Mouse (Mus musculus): Measurements from ENCODE around the gene Itprid1.

Itprid1 gene

DNA sequence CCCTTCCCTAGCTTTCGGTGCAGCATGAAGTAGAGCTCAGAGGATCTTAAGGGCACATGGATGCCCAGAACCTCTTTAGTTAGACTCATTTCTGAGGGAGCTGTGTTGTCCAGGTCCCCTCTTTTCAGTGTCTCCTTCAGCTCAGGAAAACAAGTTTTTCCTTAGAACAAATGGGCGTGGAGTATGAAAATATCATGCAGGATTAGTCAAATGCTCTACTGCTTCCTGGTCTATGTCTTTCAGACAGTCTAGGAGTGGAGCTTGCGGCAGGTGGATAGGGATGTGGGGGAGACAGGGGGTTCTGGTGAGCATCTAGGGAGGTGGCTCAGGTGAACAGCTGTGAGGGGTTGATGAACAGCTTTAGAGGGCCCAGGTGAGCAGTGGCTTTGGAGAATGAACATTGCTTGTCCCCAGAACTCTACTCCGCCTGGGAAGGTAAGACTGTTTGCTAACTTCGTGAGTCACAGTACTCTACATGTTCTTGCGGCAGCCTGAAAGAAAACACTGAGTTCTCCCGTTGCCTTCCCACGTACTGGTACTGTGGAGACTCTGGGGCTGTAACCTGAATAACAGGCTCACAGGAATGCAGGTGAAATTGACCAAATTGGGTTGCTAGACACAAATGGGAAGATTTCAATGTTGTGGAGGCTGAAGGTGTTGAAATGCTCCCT is at the start of gene Itprid1:
Gene Itprid1, plus strand, starts transcription at position 246 of the 671 bp plus-strand sequence.
- DNase-seq (ENCODE audit: low spot score in 2 of 2) = no peak

DNA sequence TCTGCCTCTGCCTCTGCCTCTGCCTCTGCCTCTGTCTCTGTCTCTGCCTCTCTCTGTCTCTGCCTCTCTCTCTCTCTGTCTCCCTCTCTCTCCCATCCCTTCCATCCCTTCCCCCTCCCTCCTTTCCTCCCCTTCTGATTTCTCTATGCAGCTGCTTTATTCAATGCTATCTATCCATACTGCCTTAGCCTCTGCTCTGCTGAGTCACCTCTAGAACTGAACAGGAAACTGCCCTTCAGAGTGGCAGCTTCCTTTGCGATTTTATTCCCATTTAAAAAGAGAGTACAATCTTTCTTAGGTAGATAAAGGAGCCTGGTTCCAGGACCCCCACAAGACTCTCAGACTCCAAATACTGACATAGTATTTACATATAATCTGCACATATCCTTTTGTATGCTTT is 47.1 kb upstream of the Itprid1 start:
- DNase-seq (ENCODE audit: low spot score in 2 of 2) = no peak

DNA sequence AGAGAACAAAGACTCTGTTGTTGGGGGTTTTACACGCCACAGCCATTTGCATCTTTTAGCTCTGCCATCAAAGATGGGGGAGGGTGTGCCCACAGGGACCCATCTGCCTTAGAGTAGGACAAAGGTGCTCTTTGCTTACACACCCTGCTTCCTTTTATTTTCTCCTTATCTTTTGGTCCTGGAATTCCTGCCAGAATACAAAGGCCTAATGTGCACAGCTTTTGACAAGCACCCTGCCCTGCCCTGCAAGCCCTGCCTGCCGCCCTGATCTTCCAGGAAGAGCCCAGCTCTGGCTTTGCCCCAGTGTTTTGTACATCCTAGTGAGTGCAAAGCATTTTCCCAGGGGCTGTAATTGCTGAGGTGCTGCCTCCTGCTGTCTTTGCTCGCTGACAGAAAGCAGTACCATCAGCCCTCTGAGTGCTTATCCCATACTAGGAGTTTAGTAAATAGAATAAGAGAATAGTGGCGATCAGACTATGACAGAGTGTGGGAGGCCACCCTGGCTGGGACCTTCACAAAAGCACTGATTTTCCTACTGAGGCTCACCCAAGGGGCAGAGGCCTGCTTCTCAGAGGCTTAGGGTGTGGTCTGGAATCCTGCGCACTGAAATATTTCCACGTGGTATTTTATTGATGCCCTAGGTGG is 44.7 kb upstream of the Itprid1 start:
- DNase-seq (ENCODE audit: low spot score in 2 of 2) = no peak

GRCm38 (mm10) chr6:55792536-55792935 is 44.2 kb upstream of the Itprid1 start:
- DNase-seq (ENCODE audit: low spot score in 2 of 2) = peak in 1 of 2 experiments; percentile 76

DNA sequence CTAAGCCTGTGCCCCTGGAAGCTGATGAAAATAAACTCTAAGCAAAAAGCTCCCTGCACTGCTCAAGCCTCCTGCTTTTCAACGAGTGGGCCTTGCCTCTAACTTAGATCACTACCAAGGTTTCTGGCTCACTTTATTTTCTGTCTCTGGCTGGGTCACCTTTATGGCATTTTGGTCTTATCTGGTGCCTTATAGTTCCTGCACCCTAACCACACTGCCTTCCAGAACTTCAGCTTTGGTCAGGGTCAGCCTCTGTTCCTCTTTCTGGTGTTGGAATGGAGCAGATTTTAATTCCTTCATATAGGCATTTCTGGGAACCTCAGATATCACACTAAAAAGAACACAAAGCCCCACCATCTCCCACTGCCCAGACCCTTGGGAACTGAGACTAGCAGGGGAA is 34.0 kb upstream of the Itprid1 start:
- DNase-seq (ENCODE audit: low spot score in 2 of 2) = no peak

DNA sequence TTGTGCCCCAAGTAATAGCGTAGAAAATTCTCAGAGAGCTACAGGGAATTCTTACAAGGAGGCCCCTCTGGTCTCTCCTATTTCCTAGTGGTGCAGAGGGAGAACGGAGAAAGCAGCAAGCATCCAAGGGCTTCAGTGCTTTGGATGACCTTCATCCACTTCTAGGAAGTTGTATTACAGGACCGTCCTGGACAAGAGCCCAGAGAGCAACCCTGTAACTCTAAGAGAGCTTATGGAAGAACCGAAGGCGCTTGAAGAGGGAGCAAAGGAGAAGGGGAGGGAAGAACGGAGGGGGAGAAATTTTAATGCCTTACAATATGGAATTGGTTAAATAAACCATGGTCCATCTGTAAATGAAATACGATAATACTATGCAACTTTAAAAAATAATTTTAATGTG is 33.3 kb upstream of the Itprid1 start:
- DNase-seq (ENCODE audit: low spot score in 2 of 2) = no peak

GRCm38 (mm10) chr6:55803991-55804680 is 32.6 kb upstream of the Itprid1 start:
- peak in 1 of 2 experiments; percentile 79 for DNase-seq (ENCODE audit: low spot score in 2 of 2)

DNA sequence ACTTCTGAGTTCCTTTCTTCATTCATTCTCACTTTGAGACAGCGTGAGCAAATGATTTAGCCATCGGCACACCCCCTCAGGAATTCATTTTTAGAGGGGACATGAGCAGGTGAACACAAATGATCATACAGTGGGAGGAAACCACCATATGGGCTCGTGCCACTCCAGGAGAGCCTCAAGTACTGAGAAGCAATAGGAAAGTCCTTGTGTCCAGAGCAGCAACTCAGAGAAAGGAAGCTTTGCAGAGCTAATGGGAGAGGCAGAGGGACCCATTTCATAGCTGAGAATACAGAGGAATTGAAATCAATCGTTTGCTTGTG is 32.1 kb upstream of the Itprid1 start:
- no peak for DNase-seq (ENCODE audit: low spot score in 2 of 2)

GRCm38 (mm10) chr6:55805291-55806137 is 31.2 kb upstream of the Itprid1 start:
- DNase-seq (ENCODE audit: low spot score in 2 of 2) = peak; percentile 55 to 78

GRCm38 (mm10) chr6:55806537-55806936 is 30.2 kb upstream of the Itprid1 start:
- DNase-seq (ENCODE audit: low spot score in 2 of 2) = peak in 1 of 2 experiments; percentile 61

DNA sequence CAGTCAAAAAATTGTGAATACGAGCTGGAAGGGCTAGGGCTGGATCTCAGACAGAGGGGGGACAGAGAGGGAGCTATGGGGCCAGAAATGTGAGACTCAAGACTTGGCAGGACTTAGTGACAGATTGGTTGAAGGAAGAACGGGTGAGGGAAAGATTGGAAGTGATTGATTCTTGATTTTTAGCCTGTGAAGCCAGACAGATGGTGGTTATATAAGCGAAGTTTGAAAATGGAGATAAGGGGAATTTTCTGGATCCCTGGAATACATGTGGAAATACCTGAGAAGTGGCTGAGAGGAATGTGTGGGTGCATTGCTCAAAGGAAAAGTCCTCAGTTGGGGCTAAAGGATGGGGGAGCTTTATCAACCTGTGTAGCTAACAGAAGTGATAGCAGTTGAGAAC is 28.0 kb upstream of the Itprid1 start:
- DNase-seq (ENCODE audit: low spot score in 2 of 2) = no peak

DNA sequence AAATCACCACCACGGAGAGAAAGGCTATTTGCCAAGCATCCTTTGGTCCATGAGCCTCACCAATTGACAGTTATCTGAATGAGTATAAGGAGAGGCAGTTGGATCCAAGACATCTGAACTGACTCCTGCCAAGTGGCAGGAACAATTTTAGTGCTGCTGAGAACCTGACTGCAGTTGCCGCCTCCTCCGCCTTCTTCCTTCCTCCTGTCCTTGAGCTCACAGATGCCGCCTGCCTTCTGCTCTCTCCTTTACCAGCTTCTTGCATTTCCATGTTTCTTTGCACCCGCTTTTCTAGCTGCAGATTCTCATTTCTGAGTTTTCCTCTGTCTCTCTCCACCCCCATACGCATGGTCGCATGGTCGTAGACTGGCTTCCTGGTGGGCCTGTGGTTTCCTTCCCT is 25.5 kb upstream of the Itprid1 start:
- DNase-seq (ENCODE audit: low spot score in 2 of 2) = peak; percentile 79 to 88

- DNase-seq (ENCODE audit: low spot score in 2 of 2) = no peak
Observed at GRCm38 (mm10) chr6:55812353-55812752, 24.3 kb upstream of the Itprid1 start.

DNA sequence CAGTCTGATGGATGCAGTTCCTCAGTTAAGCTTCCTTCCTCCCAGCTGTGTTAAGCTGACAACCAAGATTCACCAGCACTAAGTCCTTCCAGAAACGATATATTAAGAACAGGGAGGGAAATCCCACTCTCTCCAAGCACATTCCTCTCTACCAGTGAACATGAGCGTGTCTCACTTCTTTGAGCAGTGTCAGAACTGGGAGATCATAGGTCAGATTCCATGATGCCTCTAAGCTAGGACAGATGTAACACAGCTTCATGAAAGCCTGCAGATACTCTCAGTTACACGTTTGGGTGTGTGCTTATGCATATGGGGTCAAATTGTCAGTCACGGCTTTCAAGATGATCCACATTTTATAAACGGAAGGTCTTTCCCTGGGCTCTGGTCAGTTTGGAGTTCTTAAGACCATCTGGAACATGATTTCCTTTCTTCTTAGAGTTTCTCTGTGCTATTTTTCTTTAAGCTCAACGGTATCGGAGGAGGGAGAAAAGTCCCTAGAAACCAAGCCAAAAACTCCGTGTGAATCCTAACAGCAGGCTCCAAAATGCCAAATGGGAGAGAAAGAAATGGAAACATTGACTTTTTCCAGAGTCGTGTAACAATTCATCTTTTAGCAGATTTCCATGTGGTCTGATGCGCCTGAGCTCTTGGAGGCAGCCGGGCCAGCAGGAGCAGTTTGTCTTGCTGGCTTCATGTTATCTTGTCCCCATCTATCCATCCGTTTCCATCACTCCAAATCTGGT is 22.3 kb upstream of the Itprid1 start:
- DNase-seq (ENCODE audit: low spot score in 2 of 2) = peak in 1 of 2 experiments; percentile 64

GRCm38 (mm10) chr6:55816911-55817310 is 19.8 kb upstream of the Itprid1 start:
- no peak for DNase-seq (ENCODE audit: low spot score in 2 of 2)

DNA sequence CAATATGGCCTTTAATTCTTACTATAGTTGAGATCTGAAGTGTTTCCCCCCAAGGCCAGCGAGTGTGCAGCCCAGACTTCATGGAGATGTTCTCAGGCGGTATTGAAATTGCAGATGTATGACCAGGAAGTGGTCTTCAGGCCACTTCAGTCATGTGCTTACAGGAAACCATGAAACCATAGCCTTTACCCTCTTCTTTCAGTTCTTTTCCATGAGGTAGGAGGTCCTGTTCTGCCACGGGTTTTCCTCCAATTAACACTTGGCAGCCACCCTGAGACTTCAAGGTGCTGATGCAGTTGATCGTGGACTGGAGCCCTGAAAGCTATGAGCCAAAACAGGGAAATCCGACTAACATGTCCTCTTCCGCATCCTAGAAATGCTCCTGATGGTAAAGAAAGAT is 7.0 kb upstream of the Itprid1 start:
- no peak for DNase-seq (ENCODE audit: low spot score in 2 of 2)

DNA sequence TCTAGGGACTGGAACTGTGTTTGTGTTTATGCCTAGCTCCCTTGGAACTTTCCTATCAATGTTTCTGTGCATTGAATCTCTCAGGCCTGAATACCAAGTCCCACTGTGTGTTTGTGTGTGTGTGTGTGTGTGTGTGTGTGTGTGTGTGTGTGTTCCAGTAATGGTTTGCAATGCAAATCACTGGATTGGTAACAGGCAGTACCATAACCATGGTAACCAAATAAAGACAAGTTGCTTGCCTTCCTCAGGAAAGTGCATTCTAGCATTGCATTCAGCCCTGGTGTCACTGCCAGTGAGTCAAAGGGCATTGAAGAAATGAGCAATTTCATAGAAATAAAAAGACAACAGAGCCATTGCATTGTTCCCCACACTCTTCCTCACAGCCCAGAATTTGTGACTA is 15.9 kb downstream of the Itprid1 start:
- DNase-seq (ENCODE audit: low spot score in 2 of 2) = no peak

- peak in 1 of 2 experiments; percentile 69 for DNase-seq (ENCODE audit: low spot score in 2 of 2)
Observed at GRCm38 (mm10) chr6:55856085-55856484, 19.4 kb downstream of the Itprid1 start.

DNA sequence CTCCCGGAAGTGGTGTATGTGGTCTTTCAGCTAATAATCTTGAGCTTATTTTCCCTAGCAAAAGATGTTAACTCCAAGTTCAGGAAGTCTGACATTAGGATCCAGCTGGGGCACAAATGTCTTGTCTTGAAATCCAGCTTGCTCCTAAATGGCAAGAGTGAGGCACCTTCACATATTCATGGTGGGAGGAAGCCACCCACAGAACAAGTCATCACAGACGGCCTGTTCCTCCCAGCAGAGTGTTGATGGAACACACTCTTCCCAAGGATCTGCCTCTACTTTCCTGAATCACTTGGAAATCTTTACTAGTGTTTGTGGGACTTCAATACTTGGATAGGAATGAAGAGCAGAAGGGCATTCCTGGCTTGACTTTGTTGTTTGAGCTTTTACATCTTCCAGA is 28.5 kb downstream of the Itprid1 start:
- DNase-seq (ENCODE audit: low spot score in 2 of 2) = no peak

DNA sequence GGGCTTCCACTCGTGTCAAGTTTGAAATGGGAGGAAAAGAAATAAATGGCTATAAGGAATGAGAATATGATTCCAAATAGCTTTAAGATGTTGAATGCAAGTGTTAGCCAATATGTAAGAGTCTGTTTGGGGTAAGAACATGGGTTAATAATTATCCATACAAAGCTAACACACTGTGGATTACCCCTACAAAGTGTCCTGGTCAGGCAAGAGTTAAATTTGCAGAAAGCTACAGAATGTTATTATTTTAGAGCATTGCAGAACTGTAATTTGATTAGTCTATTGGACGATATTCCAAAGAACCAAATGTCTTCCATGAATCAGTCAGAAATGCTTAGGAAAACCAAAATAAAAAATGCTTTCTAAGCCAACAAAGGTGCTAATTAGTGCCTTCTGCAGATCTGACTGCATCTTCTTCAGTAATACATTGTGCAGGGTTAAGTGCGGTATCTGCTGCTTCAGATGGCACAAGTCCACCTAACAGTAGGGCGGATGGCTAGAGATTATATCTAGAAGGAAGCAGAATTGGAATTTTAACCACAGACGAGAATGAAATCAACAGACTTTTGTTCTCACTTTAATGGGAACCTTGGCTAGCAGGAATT is 42.8 kb downstream of the Itprid1 start:
- no peak for DNase-seq (ENCODE audit: low spot score in 2 of 2)

DNA sequence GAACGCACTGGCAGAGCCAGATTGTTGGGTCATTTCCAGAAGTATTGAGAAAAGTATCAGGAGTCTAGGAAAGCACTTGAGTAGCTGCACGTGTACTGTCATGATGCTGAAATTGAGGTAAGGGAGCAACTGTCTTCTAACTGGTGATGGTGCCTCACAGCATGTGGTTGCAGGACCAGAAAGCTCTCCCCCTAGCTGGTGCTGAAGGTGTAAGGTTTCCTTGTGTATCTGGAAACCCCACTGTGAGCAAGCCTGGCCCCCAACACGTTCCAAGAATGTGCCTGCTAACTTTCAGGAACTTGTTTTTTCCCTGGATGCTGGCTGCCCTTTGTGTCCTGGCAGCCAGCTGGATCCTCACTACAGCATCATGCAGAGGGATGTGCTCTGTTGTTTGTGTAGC is 44.2 kb downstream of the Itprid1 start:
- no peak for DNase-seq (ENCODE audit: low spot score in 2 of 2)
